Mouse (Mus musculus) lung, adult 2 months (tissue): ENCODE measurements around the gene Dlg1.

Experiments
- CTCF ChIP-seq: fragments of 200-500 bp; IDR thresholded peaks from 2 replicates; pipeline ENCODE4 v1.5.1; 2011; ENCODE audit warnings: mild to moderate bottlenecking, low read length, control low read depth; ENCODE audit not compliant: insufficient read depth
- POLR2A ChIP-seq: fragments of 200-500 bp; IDR thresholded peaks from 2 replicates; pipeline ENCODE4 v1.6.1; 2011; ENCODE audit warnings: low read depth, mild to moderate bottlenecking, control low read depth, low read length, borderline replicate concordance; ENCODE audit errors: extremely low read depth

- TF ChIP-seq POLR2A (no peak), CTCF (no peak)
Observed at GRCm38 (mm10) chr16:31863920-31864319, 200.7 kb downstream of the Dlg1 start.
